Mouse (Mus musculus): ENCODE measurements around the gene Rpl22l1. TPM values are rescaled to one million over a fixed set of nuclear protein-coding genes. Genes with fewer than 3 reads are reported as not detected.

Gene Rpl22l1
- polyA plus RNA-seq (2015; fragmentation: Nextera tagmentation; extraction: Ambion mirVana): 305 and 390 TPM in 2 replicates

DNA sequence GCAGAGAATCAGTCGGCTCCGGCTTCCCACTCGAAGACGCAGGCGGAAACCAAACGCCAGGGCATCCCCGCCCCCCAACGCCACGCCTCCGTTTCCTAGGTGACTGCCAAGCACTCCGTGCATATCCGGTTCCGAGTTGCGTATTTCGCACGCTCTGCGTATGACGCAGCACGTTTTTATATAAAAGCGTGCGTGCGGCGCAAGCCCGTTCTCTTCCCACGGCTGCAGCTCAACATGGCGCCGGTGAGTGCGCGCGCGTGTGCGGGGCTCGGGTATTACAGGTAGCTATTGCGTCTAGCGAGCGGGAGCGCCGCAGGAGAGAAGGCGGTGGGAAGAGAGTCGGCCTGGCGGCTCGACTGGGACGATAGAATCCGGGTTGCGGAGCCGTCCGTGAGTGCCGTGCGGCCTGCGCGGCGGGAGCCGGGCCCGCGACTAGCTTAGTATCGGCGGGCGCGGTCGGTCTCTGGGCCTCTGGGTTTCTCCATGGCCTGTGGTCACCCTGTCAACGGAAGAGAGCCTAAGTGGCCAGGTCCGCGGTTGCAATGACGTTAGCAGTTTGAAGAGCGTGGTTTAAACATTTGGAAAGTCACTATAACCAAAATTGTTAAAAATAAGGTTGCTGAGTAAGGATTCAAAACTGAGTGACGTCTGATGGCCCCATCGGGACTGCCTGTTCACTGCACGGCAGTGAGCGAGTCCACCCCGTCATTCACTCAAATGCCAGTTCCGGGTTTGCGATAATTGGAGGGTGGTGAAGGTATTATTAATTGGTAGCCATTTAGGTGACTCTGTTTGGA lies at the start of gene Rpl22l1:
Gene Rpl22l1 (plus strand): TSS at position 136 of the 797 bp plus-strand sequence.

GRCm38 (mm10) chr3:28780994-28781393 lies 24.2 kb upstream of the Rpl22l1 start, which contains the start of gene Eif5a2:
TSS of gene Eif5a2 (plus strand) at chr3:28781276.

Other genes starting within 250 kb of the Rpl22l1 start
- gene Slc2a2, start 107.5 kb upstream of the Rpl22l1 start, polyA plus RNA-seq (2015; fragmentation: Nextera tagmentation; extraction: Ambion mirVana): 0.22 TPM in 1 of 2 replicates, not detected in the other
- 2.1 and 3.3 TPM in 2 replicates for gene Eif5a2, start 24.2 kb upstream of the Rpl22l1 start, polyA plus RNA-seq (2015; fragmentation: Nextera tagmentation; extraction: Ambion mirVana)
- gene Gm1527, start 87.2 kb downstream of the Rpl22l1 start, polyA plus RNA-seq (2015; fragmentation: Nextera tagmentation; extraction: Ambion mirVana): not detected in 2 replicates